Mouse (Mus musculus) cortical plate, adult 2 months (tissue): Measurements from ENCODE around the gene Lca5.

ENCODE experiments used
- CTCF ChIP-seq: fragments of 200-500 bp; IDR thresholded peaks from 2 replicates; pipeline ENCODE4 v1.5.1; 2011; ENCODE audit warnings: mild to moderate bottlenecking, control low read depth, low read length; ENCODE audit not compliant: insufficient read depth; ENCODE audit errors: extremely low read depth
- POLR2A ChIP-seq: fragments of 200-500 bp; IDR thresholded peaks from 2 replicates; pipeline ENCODE4 v1.6.1; 2011; ENCODE audit warnings: mild to moderate bottlenecking, low read length, control low read depth; ENCODE audit not compliant: insufficient read depth; ENCODE audit errors: extremely low read depth

GRCm38 (mm10) chr9:83433661-83434060 is 7.3 kb downstream of the Lca5 start:
- TF ChIP-seq CTCF = peak; percentile 25; the same call in 1 of the 2 replicates
- TF ChIP-seq POLR2A = no peak
